Mouse (Mus musculus) heart, embryonic 11.5 days (tissue): ENCODE measurements around the gene Olfr688. TPM values are rescaled to one million over a fixed set of nuclear protein-coding genes. Genes with fewer than 3 reads are reported as not detected.

Experiments used
- ATAC-seq: fragments of 200-750 bp; cut with Nextera tagmentation; replicated peaks from 2 replicates; pipeline ENCODE4 v1.8.0; 2017; ENCODE audit warnings: moderate library complexity; ENCODE audit not compliant: insufficient number of reproducible peaks, low FRiP score, low TSS enrichment
- H3K27ac ChIP-seq: fragments of 300-500 bp; sonication (generic); 2 replicates; pipeline ENCODE4 v1.5.1; 2014; ENCODE audit warnings: mild to moderate bottlenecking, low read depth, low read length
- H3K27me3 ChIP-seq: fragments of 300-500 bp; sonication (generic); 2 replicates; pipeline ENCODE4 v1.6.1; 2014; ENCODE audit warnings: mild to moderate bottlenecking, low read length, mixed read lengths; ENCODE audit not compliant: control insufficient read depth, insufficient read depth
- H3K36me3 ChIP-seq: fragments of 300-500 bp; sonication (generic); 2 replicates; pipeline ENCODE4 v1.6.1; 2014; ENCODE audit warnings: mild to moderate bottlenecking, low read length, moderate library complexity, mixed read lengths; ENCODE audit not compliant: control insufficient read depth, insufficient read depth
- H3K4me1 ChIP-seq: fragments of 300-500 bp; sonication (generic); 2 replicates; pipeline ENCODE4 v1.6.1; 2014; ENCODE audit warnings: low read length; ENCODE audit not compliant: control insufficient read depth, insufficient read depth
- H3K4me2 ChIP-seq: fragments of 300-500 bp; sonication (generic); 2 replicates; pipeline ENCODE4 v1.6.1; 2014; ENCODE audit warnings: mild to moderate bottlenecking, moderate library complexity
- H3K4me3 ChIP-seq: fragments of 300-500 bp; sonication (generic); 2 replicates; pipeline ENCODE4 v1.5.1; 2014; ENCODE audit warnings: low read depth, low read length
- H3K9ac ChIP-seq: fragments of 300-500 bp; sonication (generic); 2 replicates; pipeline ENCODE4 v1.6.1; 2014; ENCODE audit warnings: mild to moderate bottlenecking, low read depth, low read length, moderate library complexity
- H3K9me3 ChIP-seq: fragments of 300-500 bp; sonication (generic); replicated peaks from 2 replicates; pipeline ENCODE4 v1.6.1; 2016; ENCODE audit warnings: low read length; ENCODE audit not compliant: control insufficient read depth
- WGBS: fragments of 180-500 bp; shearing (Covaris S2); extraction: QIAGEN DNeasy Blood & Tissue Kit; methylation state at CpG from one replicate; pipeline ENCODE4 v1.1.7; 2014; ENCODE audit not compliant: insufficient replicate concordance; 5-methylcytosine and 5-hydroxymethylcytosine counted together
- polyA plus RNA-seq: library from polyadenylated mRNA; unstranded; fragments of >200 nt; fragmentation: Nextera tagmentation; extraction: Ambion mirVana; gene quantifications from 2 replicates; pipeline ENCODE4 v1.2.1, GENCODE M21; 2014

The Olfr688 gene
- not detected in 2 replicates for polyA plus RNA-seq

- 74% methylated on average over 6 of the region's 6 CpGs for WGBS
- Histone ChIP-seq H3K9me3 (no peaks in the 10 kb centered on the region), H3K36me3 (no peaks in the 10 kb centered on the region), H3K27ac (no peak within 1 kb of the TSS), H3K4me3 (no peak within 1 kb of the TSS), H3K4me2 (no peak within 1 kb of the TSS), H3K9ac (no peak within 1 kb of the TSS), H3K27me3 (no peaks in the 10 kb centered on the region), H3K4me1 (no peaks in the 10 kb centered on the region)
- no peak for ATAC-seq
Measured at GRCm38 (mm10) chr7:105287795-105288194, at the start of gene Olfr688. Gene Olfr688 (plus strand): TSS chr7:105288095.

GRCm38 (mm10) chr7:105247671-105248070 is 40.2 kb upstream of the Olfr688 start:
- no peak overlapping the region for H3K9ac ChIP-seq
- no peak overlapping the region for H3K4me3 ChIP-seq
- 83% methylated on average over 3 of the region's 3 CpGs for WGBS
- H3K9me3 ChIP-seq, result no peaks in the 10 kb centered on the region
- H3K4me1 ChIP-seq, result no peaks in the 10 kb centered on the region
- ATAC-seq, result no peak
- H3K27ac ChIP-seq, result no peak overlapping the region
- no peak overlapping the region for H3K4me2 ChIP-seq
- H3K27me3 ChIP-seq, result no peaks in the 10 kb centered on the region
- no peaks in the 10 kb centered on the region for H3K36me3 ChIP-seq

- no peak overlapping the region for H3K27ac ChIP-seq
- no peaks in the 10 kb centered on the region for H3K36me3 ChIP-seq
- WGBS, result 44% methylated on average over 1 of the region's 1 CpGs
- H3K9ac ChIP-seq, result no peak overlapping the region
- no peaks in the 10 kb centered on the region for H3K9me3 ChIP-seq
- ATAC-seq, result no peak
- no peaks in the 10 kb centered on the region for H3K27me3 ChIP-seq
- H3K4me3 ChIP-seq, result no peak overlapping the region
- no peaks in the 10 kb centered on the region for H3K4me1 ChIP-seq
- no peak overlapping the region for H3K4me2 ChIP-seq
Measured at GRCm38 (mm10) chr7:105248197-105248596, 39.7 kb upstream of the Olfr688 start.

- no peak overlapping the region for H3K4me2 ChIP-seq
- H3K27me3 ChIP-seq, result no peaks in the 10 kb centered on the region
- H3K27ac ChIP-seq, result no peak overlapping the region
- H3K4me1 ChIP-seq, result no peaks in the 10 kb centered on the region
- no peak overlapping the region for H3K4me3 ChIP-seq
- no peak overlapping the region for H3K9ac ChIP-seq
- 56% methylated on average over 5 of the region's 5 CpGs for WGBS
- no peaks in the 10 kb centered on the region for H3K9me3 ChIP-seq
- no peak for ATAC-seq
- H3K36me3 ChIP-seq, result no peaks in the 10 kb centered on the region
Measured at GRCm38 (mm10) chr7:105256656-105257055, 31.2 kb upstream of the Olfr688 start.

GRCm38 (mm10) chr7:105272426-105272825 is 15.5 kb upstream of the Olfr688 start:
- no peak for ATAC-seq
- Histone ChIP-seq H3K9ac (no peak overlapping the region), H3K27me3 (no peaks in the 10 kb centered on the region), H3K4me2 (no peak overlapping the region), H3K4me3 (no peak overlapping the region), H3K36me3 (no peaks in the 10 kb centered on the region), H3K9me3 (no peaks in the 10 kb centered on the region), H3K4me1 (no peaks in the 10 kb centered on the region), H3K27ac (no peak overlapping the region)
- 73% methylated on average over 7 of the region's 7 CpGs for WGBS

- Histone ChIP-seq H3K27ac (no peak overlapping the region), H3K36me3 (no peaks in the 10 kb centered on the region), H3K4me1 (no peaks in the 10 kb centered on the region), H3K4me2 (no peak overlapping the region), H3K27me3 (no peaks in the 10 kb centered on the region), H3K9me3 (no peaks in the 10 kb centered on the region), H3K4me3 (no peak overlapping the region), H3K9ac (no peak overlapping the region)
- no peak for ATAC-seq
Measured at GRCm38 (mm10) chr7:105290051-105290450, 2.2 kb downstream of the Olfr688 start.

- no peaks in the 10 kb centered on the region for H3K9me3 ChIP-seq
- no peaks in the 10 kb centered on the region for H3K36me3 ChIP-seq
- ATAC-seq, result no peak
- no peaks in the 10 kb centered on the region for H3K4me1 ChIP-seq
- no peak within 1 kb of the TSS for H3K27ac ChIP-seq
- H3K27me3 ChIP-seq, result no peaks in the 10 kb centered on the region
- no peak within 1 kb of the TSS for H3K4me2 ChIP-seq
- no peak within 1 kb of the TSS for H3K4me3 ChIP-seq
- no peak within 1 kb of the TSS for H3K9ac ChIP-seq
- 88% methylated on average over 1 of the region's 1 CpGs for WGBS
Measured at GRCm38 (mm10) chr7:105310865-105311264, 23.0 kb downstream of the Olfr688 start, which contains the start of gene Olfr689. Gene Olfr689 (plus strand): TSS chr7:105311165.

- H3K27ac ChIP-seq, result no peak overlapping the region
- no peak overlapping the region for H3K4me3 ChIP-seq
- no peaks in the 10 kb centered on the region for H3K27me3 ChIP-seq
- 64% methylated on average over 2 of the region's 2 CpGs for WGBS
- ATAC-seq, result no peak
- no peaks in the 10 kb centered on the region for H3K4me1 ChIP-seq
- no peak overlapping the region for H3K9ac ChIP-seq
- no peak overlapping the region for H3K4me2 ChIP-seq
- H3K36me3 ChIP-seq, result no peaks in the 10 kb centered on the region
- no peaks in the 10 kb centered on the region for H3K9me3 ChIP-seq
Measured at GRCm38 (mm10) chr7:105325302-105325701, 37.4 kb downstream of the Olfr688 start.

- no peak within 1 kb of the TSS for H3K27ac ChIP-seq
- no peak within 1 kb of the TSS for H3K9ac ChIP-seq
- H3K36me3 ChIP-seq, result no peaks in the 10 kb centered on the region
- H3K4me2 ChIP-seq, result no peak within 1 kb of the TSS
- no peaks in the 10 kb centered on the region for H3K27me3 ChIP-seq
- WGBS, result 79% methylated on average over 1 of the region's 1 CpGs
- no peak for ATAC-seq
- H3K9me3 ChIP-seq, result no peaks in the 10 kb centered on the region
- H3K4me1 ChIP-seq, result no peaks in the 10 kb centered on the region
- no peak within 1 kb of the TSS for H3K4me3 ChIP-seq
Measured at GRCm38 (mm10) chr7:105334004-105334403, 46.1 kb downstream of the Olfr688 start, which contains the start of gene Olfr690. Gene Olfr690 (minus strand): TSS chr7:105334104.
